Mouse (Mus musculus) mature B cell (primary cell): Measurements from ENCODE around the gene Cdh6.

Source experiments
- in situ Hi-C: fragments of 300-500 bp; cut with MboI; formaldehyde crosslinking; loops from 2 replicates; pipeline ENCODE4 v1.14.3; 2019

The Cdh6 gene

GRCm38 (mm10) chr15:13155820-13156219 is 17.7 kb downstream of the Cdh6 start:
- in situ Hi-C loops, result no loop called here

GRCm38 (mm10) chr15:13155418-13155817 is 18.1 kb downstream of the Cdh6 start:
- in situ Hi-C loops, result no loop called here

GRCm38 (mm10) chr15:13141983-13142382 is 31.5 kb downstream of the Cdh6 start:
- in situ Hi-C loops, result no loop called here

GRCm38 (mm10) chr15:13139662-13140061 is 33.8 kb downstream of the Cdh6 start:
- in situ Hi-C loops, result no loop called here

GRCm38 (mm10) chr15:13137166-13137565 is 36.3 kb downstream of the Cdh6 start:
- in situ Hi-C loops, result no loop called here

DNA sequence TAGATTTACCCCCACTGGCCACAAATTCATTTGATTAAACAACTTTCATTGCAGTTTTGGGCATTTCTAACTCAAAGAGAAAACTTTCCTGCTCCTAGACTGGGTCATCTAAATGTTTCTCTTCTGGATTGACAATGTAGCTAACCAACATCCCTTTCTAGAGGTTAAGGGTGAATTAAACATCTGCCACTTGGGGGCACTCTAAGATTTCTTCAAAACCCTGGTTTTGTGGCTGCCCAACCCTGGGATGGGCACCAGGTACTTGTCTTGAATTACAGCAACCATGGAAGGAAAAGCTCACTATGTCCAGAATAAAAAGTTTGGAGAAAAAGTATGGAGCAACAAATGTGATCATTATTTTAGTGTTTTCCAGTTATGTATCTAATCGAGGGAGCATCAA is 39.4 kb downstream of the Cdh6 start:
- in situ Hi-C loops, result no loop called here

GRCm38 (mm10) chr15:13133370-13133769 is 40.1 kb downstream of the Cdh6 start:
- in situ Hi-C loops, result no loop called here

GRCm38 (mm10) chr15:13132493-13132892 is 41.0 kb downstream of the Cdh6 start:
- in situ Hi-C loops, result no loop called here

DNA sequence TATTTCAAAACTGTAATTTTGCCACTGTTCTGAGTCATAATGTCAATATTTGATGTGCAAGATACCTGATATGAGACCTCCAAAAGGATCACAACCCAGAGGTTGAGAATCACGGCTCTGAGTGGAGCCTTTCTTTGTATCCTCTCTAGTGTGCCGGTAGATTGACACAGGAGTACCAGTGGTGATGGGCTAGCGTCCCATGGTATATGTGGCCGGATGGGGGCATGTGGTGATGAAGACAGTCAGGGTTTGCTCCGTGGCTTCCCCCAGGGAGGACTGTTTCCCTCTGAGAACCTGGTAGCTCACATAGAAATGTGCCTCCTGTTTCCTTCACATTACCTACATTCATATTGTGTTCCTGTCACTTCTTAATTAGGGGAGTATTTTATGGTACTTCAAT is 43.2 kb downstream of the Cdh6 start:
- in situ Hi-C loops, result no loop called here

DNA sequence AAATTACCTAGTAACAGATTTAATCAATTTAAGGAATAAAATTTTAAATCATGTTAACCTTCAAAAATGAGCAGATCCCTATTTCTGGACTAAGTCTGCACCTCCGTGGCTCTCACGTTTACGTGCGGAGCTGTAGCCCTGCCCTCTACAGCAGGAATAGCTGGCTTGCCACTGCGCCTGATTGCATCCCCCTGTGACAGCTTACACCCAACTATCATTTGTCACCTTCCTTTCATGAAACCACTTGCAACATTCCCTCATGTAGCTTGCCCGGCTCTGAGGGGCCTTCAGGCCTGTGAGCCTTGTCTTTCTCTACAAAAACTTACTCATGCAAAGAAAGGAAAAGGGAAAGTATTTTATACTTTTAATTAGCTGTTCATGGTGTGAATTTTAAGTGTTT is 73.1 kb downstream of the Cdh6 start:
- in situ Hi-C loops, result no loop called here

DNA sequence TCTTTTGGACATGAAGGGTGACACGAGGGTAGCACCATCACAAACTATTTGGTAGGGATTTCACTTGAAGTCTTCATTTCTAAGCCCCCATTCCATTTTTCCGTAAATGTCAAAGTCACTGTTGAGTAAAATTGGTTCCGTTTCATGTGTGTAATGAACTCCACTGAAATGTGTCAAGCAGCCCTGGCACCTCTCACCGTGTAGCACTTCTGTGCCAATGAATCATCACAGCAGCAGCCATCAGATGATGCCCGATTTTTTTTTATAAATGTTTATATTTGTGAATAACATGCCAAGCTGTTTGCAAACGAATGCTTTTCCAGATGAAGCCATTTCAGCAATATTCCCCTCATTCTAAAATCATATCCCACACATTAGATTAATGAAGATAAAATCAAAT is 75.6 kb downstream of the Cdh6 start:
- in situ Hi-C loops, result no loop called here

DNA sequence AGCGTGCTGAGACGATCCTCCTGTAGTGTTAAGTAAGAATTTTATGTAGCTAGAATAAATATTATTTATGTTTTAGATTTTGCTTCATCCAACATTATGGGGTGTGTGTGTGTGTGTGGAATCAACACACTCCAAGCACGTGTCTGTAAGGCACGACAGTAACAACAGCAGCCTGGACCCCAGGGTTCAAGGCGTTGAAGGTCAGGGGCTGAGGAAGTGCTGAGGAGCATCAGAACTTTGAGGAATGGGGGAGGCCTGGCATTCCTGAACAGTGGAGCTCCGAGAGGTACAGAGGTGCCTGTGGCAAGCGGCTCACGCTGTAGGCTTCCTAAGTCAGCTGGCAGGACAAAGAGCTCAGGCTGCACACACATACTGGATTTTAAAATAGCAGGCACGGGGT is 78.1 kb downstream of the Cdh6 start:
- in situ Hi-C loops, result no loop called here

GRCm38 (mm10) chr15:13094881-13095256 is 78.6 kb downstream of the Cdh6 start:
- in situ Hi-C loops, result no loop called here

- in situ Hi-C loops, result no loop called here
Observed at GRCm38 (mm10) chr15:13093954-13094880, 79.3 kb downstream of the Cdh6 start.

DNA sequence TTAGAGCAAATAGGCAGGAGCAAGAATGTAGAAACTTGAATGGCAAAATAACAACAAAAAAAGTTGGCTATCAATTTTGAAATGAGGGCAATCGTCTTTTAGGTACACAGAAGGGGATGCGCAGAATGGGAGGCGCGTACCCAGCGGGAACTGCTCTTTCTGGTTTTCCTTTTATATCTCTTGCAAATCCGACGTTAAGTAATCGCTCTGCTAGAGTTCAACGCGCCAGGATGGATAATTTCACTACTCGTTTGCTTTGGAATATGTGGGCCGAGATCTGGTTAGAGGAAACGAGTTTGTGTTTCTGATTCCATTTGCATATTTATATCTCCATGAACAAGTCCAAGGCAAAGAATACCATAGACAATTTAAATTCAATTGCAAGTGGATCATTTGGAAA is 81.4 kb downstream of the Cdh6 start:
- in situ Hi-C loops, result no loop called here

GRCm38 (mm10) chr15:13088504-13089058 is 84.9 kb downstream of the Cdh6 start:
- in situ Hi-C loops, result no loop called here

DNA sequence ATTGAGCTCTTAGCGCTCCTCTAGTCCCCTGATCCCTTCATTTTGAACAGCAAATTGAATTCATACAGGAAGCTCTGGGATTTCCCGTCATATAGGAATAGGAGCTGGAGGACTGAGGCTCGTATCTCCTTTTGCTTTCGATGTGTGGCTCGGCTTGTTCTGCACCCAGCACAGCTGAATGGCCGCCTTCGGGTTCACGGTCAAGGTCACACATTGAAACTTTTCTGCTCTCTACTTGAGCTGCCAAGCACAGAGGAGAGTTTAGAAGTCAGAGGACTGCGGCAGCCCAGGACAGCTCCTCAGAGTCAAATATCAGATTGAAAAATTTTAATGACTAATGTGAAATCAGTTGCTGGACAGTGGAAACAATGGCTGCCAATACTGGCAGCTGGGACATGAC is 88.7 kb downstream of the Cdh6 start:
- in situ Hi-C loops, result no loop called here

GRCm38 (mm10) chr15:13076908-13077669 is 96.4 kb downstream of the Cdh6 start:
- in situ Hi-C loops, result no loop called here

GRCm38 (mm10) chr15:13074047-13074446 is 99.4 kb downstream of the Cdh6 start:
- in situ Hi-C loops, result no loop called here

GRCm38 (mm10) chr15:13068213-13068516 is 105.3 kb downstream of the Cdh6 start:
- in situ Hi-C loops, result no loop called here

DNA sequence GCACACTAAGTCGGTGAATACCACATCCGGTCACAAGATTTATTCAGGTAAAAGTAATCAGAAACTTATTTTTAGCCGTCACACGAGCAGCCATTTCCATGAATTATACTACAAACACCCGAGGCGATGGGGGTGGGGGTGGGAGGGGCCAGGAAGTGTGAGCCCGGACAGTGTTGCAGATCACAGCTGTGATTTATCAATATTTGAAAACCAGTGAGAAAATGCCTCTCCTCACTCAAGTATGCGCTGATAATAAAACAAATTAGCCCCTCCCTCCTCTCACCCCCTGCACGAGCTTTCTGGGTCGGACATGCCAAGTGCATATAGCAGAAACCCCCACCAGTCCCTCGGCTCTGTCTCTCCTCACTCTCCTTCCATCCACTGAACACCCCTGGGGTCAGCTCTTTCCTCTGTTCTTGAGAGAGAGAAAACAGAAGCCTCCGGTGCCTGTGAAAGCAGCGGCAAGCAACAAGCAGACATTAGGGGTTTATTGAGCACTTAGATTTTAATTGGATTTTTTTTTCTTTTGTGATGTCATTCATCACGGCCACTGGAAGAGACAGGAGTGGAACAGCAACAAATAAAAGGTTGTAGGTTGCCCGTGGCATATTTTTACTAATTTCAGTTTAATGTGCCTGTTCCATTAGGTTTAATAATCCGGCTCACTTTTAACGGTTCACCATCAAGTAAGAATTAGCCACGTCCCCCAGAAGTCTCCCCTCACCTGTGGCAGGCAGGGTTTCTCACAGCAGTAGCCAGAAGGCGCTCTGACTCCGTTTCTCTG is 105.9 kb downstream of the Cdh6 start:
- in situ Hi-C loops, result no loop called here

- in situ Hi-C loops, result no loop called here
Observed at GRCm38 (mm10) chr15:13066765-13067164, 106.7 kb downstream of the Cdh6 start.
